Mouse (Mus musculus) E14TG2a.4 (cell line): ENCODE measurements around the gene Pif1.

Experiments used
- H3K27me3 ChIP-seq: 2 replicates; pipeline ENCODE4 v1.6.1; 2014; ENCODE audit warnings: low read length, control low read depth; ENCODE audit not compliant: insufficient read depth
- H3K36me3 ChIP-seq: 2 replicates; pipeline ENCODE4 v1.6.1; 2014; ENCODE audit warnings: low read length, control low read depth; ENCODE audit not compliant: insufficient read depth
- H3K4me1 ChIP-seq: replicated peaks from 2 replicates; pipeline ENCODE4 v1.6.1; 2014; ENCODE audit warnings: low read depth, low read length, control low read depth
- H3K4me3 ChIP-seq: replicated peaks from 2 replicates; pipeline ENCODE4 v1.5.1; 2014; ENCODE audit warnings: mild to moderate bottlenecking, low read length
- H3K9me3 ChIP-seq: 2 replicates; pipeline ENCODE4 v1.6.1; 2014; ENCODE audit warnings: low read length, control low read depth
- CTCF ChIP-seq: conservative IDR thresholded peaks from 2 replicates; pipeline ENCODE4 v1.5.1; 2014; ENCODE audit warnings: low read length
- NANOG ChIP-seq: IDR thresholded peaks from 2 replicates; pipeline ENCODE4 v1.6.1; 2014; ENCODE audit warnings: borderline replicate concordance, low read length, mixed read lengths
- POU5F1 ChIP-seq: IDR thresholded peaks from 2 replicates; pipeline ENCODE4 v1.6.1; 2014; ENCODE audit warnings: low read length, borderline replicate concordance

Gene Pif1

DNA sequence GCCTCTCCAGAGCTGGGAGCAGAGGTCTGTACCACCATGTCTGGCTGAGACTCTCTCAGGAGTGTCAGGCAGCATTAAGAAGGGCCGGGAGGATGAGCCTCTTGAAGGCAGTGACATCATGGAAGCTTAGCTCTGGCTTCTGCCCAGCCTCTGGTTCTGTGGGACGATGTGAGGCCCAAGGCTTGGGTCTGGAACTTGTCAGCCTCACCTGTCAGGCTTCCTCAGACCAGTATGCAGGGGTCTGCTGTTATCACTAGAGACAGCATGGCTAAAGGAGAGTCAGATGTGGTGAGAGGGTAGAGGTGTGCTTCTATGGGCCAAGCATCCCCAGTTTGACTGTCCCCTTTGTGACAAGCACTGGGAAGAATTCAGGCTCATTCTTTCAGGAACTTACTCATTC lies 26.1 kb downstream of the Pif1 start:
- no peak for TF ChIP-seq NANOG
- TF ChIP-seq CTCF = no peak
- TF ChIP-seq POU5F1 = no peak
- no peak overlapping the region for H3K4me3 ChIP-seq
- peaks cover 24% of the 10 kb centered on the region for H3K4me1 ChIP-seq
- H3K36me3 ChIP-seq = no peaks in the 10 kb centered on the region
- H3K9me3 ChIP-seq = no peaks in the 10 kb centered on the region
- no peaks in the 10 kb centered on the region for H3K27me3 ChIP-seq

DNA sequence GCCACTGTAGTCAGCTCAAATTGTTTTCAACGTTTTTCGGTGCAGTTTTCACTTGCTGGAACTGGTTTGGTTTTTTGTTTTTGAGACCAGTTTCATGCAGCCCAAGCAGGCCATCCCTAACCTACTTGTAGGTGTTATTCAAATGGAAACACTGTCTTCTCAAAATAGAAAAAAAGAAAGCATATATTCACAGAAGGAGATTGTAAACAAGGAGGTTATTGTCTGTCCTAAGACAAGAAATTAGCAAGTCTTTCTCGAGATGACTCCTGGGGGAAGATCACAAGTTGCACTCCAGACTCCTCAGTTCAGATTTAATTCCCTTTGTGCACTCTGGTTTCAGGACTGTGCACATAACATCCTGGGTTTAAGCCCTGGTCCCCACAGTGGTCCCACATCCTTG lies 32.4 kb downstream of the Pif1 start:
- H3K4me3 ChIP-seq = no peak overlapping the region
- H3K36me3 ChIP-seq = no peaks in the 10 kb centered on the region
- peaks cover 74% of the 10 kb centered on the region for H3K4me1 ChIP-seq
- TF ChIP-seq CTCF (no peak), POU5F1 (no peak), NANOG (no peak)
- H3K27me3 ChIP-seq = no peaks in the 10 kb centered on the region
- H3K9me3 ChIP-seq = no peaks in the 10 kb centered on the region

DNA sequence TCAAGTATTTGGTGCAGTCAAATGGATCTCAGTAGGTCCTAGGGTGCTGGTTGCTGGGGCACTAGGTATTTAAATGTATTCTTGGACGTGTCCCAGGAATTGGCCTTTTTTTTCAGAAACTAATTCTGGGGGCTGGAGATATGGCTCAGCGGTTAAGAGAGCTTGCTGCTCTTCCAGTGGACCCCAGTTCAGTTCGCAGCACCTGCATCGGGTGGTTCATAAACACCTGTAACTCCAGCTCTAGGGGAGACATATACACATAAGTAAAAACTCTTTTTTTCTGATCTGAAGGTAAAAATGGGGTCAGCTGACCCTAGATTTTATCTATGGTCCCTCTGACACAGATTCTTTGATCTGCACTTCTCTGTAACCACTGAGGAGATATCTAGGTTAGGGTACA lies 34.2 kb downstream of the Pif1 start:
- no peak overlapping the region for H3K4me3 ChIP-seq
- TF ChIP-seq POU5F1 (no peak), NANOG (no peak), CTCF (no peak)
- no peaks in the 10 kb centered on the region for H3K36me3 ChIP-seq
- no peaks in the 10 kb centered on the region for H3K27me3 ChIP-seq
- H3K4me1 ChIP-seq = peaks cover 80% of the 10 kb centered on the region
- no peaks in the 10 kb centered on the region for H3K9me3 ChIP-seq

DNA sequence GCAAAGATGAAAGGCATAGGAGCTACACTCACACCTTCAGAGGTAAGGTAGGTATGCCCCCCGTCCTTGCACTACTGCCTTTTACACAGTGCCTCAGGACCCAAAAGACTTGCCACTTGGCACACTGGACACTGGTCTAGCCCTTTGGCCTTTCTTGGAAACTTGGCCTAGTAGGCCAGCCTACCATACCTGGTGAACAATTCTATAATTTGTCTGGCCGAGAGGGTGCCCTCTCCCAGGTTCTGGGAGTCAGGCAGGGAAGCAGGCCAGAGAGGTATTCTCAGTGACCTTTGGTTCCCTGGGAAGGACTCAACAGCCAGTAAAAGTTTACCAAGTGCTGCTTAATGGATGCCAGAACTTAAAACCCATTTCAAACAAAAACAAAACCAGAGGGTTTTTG lies 34.7 kb downstream of the Pif1 start:
- peaks cover 79% of the 10 kb centered on the region for H3K4me1 ChIP-seq
- TF ChIP-seq CTCF (no peak), NANOG (no peak), POU5F1 (no peak)
- H3K36me3 ChIP-seq = no peaks in the 10 kb centered on the region
- no peaks in the 10 kb centered on the region for H3K9me3 ChIP-seq
- H3K27me3 ChIP-seq = no peaks in the 10 kb centered on the region
- H3K4me3 ChIP-seq = no peak overlapping the region

DNA sequence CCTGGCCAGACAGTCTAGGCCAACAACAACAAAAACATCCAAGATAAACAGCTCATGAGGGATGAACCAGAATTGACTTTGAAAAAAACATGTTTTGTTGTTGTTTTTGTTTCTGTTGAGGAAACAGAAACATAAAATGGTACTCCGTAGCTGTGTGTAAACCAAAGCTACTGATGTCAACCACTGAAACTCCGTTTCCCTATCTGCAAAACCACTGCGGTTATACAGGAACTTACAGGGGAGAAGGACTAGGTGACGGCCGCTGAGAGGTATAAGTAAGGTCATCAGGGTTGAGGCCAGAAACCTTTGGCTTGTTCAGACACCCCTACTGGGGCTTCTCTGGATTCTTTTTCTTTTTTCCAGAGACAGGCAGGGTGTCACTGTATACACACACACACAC lies 35.9 kb downstream of the Pif1 start:
- no peaks in the 10 kb centered on the region for H3K27me3 ChIP-seq
- no peaks in the 10 kb centered on the region for H3K9me3 ChIP-seq
- TF ChIP-seq NANOG (no peak), POU5F1 (no peak), CTCF (no peak)
- no peaks in the 10 kb centered on the region for H3K36me3 ChIP-seq
- H3K4me1 ChIP-seq = peaks cover 79% of the 10 kb centered on the region
- no peak overlapping the region for H3K4me3 ChIP-seq

DNA sequence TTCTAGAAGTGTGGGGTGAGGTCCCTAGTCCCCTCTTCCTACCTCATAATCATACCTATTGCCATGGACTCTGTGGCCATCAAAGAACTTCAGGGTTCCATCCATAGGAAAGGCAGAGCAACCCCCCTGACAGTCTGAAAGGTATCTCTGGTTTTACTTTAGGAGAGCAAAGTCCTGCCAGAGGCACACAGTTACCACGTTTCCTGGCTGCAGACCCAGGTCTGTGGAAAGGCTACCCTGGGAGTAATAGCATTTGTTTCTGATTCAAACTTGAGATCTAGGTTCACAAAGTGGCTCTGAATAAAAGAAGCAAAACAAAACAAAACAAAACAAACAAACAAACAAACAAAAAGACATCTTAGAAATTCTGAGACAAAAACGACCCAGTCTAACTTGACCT lies 37.3 kb downstream of the Pif1 start:
- Histone ChIP-seq H3K9me3 (no peaks in the 10 kb centered on the region), H3K4me1 (peaks cover 76% of the 10 kb centered on the region), H3K4me3 (no peak overlapping the region), H3K36me3 (no peaks in the 10 kb centered on the region), H3K27me3 (no peaks in the 10 kb centered on the region)
- TF ChIP-seq NANOG (no peak), CTCF (no peak), POU5F1 (no peak)

DNA sequence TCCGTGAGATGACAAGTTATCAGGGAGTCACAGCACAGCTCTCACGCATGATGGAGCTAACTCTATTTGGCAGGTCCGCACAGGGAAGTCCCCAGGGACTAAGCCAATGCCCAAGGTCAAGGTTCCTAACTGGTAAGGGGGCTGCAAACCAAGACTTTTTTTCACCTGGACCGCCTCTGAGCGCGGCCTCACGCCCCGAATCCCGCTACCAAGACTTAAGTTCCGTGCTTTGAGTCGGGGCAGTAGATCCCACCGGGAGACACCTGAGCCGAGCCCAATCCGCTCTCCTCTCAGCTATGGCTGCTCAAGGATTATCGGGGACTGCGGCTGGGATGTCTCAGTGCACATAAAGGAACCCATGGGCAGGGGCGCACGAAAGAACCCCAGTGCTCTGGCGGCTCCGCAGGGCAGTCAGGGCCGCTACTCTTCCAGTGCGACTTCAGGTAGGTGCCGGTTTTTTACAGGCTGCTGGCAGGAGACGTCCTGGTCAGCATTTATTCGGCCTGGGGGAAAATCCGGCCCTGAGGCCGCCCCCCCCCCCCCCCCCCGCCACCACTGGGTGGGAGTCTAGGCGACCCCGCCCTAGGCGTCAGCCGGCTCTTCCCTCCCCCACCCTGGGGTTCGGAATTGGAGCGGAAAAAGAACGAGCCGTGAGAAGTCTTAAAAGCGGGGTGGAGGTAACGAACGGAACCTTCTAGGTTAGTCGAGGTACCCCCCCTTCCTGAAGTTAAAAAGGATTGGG lies 42.2 kb downstream of the Pif1 start, which contains the start of gene Rbpms2:
Rbpms2 (plus strand) TSS at position 624 of the 742 bp plus-strand sequence.
- Histone ChIP-seq H3K9me3 (no peaks in the 10 kb centered on the region), H3K4me1 (peaks cover 69% of the 10 kb centered on the region), H3K36me3 (peaks cover 12% of the 10 kb centered on the region; the same call in 1 of the 2 replicates), H3K4me3 (peak within 1 kb of the TSS; percentile 94), H3K27me3 (no peaks in the 10 kb centered on the region)
- TF ChIP-seq CTCF (no peak), NANOG (no peak)

DNA sequence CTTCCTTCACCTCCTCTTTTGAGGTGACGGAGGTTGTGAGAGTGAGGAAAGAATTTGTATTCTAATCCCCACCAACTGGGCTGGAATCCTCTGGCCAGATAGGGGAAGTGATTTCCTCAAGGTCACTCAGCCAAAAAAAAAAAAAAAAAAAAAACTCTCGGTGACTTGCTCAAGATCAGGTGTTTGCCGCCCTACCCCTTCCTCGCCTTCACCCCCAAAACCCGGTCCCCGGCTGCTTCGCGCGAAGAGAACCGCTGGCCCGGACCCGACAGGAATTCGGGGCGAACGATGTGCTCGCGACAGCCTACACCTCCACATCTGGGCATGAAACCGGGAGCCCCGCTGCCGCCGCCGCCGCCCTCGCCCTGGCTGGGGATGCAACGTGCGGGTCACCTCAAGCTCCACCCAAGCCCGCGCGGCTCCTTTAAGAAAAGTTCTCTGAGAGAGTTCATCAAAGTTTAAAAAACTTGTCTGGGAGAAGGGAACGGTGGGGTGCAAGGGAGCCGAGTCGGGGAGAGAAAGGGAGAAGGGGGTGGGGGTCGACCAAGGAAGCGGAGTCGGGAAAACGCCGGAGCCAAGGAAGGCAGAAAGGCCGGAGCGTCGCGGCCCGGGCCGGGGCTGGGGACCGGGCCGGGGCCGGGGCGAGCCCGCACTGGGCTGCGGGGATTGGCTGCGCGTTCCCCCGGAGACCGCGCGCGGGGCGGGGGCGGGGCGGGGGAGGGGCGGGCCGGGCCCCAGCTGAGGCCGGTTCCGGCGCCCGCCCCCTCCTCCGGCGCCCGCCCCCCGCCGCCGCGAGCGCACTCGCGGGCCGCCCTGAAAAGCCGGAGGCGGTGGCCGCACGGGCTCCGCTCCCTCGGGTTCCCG lies 43.0 kb downstream of the Pif1 start:
- Histone ChIP-seq H3K9me3 (no peaks in the 10 kb centered on the region), H3K36me3 (peaks cover 12% of the 10 kb centered on the region; the same call in 1 of the 2 replicates), H3K4me3 (peak overlapping the region; percentile 94), H3K4me1 (peaks cover 72% of the 10 kb centered on the region), H3K27me3 (no peaks in the 10 kb centered on the region)
- TF ChIP-seq CTCF (no peak), POU5F1 (no peak)
